Mouse (Mus musculus): ENCODE results near the gene Tmem59. TPM values are rescaled to one million over a fixed set of nuclear protein-coding genes. Genes with fewer than 3 reads are reported as not detected.

Gene Tmem59
- 473 and 483 TPM in 2 replicates for polyA plus RNA-seq (2015; fragmentation: Nextera tagmentation; extraction: Ambion mirVana)

- H3K9me3 ChIP-seq (ENCODE audit: control insufficient read depth, low read length) = no peaks in the 10 kb centered on the region
- no peaks in the 10 kb centered on the region for H3K27me3 ChIP-seq (ENCODE audit: control insufficient read depth, insufficient read depth, low read length)
- H3K4me2 ChIP-seq (replicated peaks; ENCODE audit: low read depth) = peak within 1 kb of the TSS; percentile 72
- H3K36me3 ChIP-seq (ENCODE audit: control insufficient read depth, insufficient read depth, low read length) = no peaks in the 10 kb centered on the region
- TF ChIP-seq CTCF (IDR thresholded peaks at IDR 0.05; ENCODE audit: low read depth) = peak; percentile 29; the same call in 1 of the 2 replicates
- no peak for TF ChIP-seq EP300 (optimal IDR thresholded peaks at IDR 0.05)
- H3K27ac ChIP-seq (replicated peaks) = peak within 1 kb of the TSS; percentile 98
- DNase-seq (ENCODE audit: low spot score) (peak; percentile 99), ATAC-seq (ENCODE audit: low FRiP score, low TSS enrichment) (peak; percentile 97)
- peak within 1 kb of the TSS; percentile 98 for H3K4me3 ChIP-seq (ENCODE audit: low read depth, low read length)
- WGBS = 0% methylated on average over 48 of the region's 49 CpGs
- H3K9ac ChIP-seq (ENCODE audit: low read length) = peak within 1 kb of the TSS; percentile 91
- peaks cover 5% of the 10 kb centered on the region; the same call in 1 of the 2 replicates for H3K4me1 ChIP-seq (replicated peaks; ENCODE audit: control insufficient read depth, insufficient read depth)
These were observed at the start of gene Tmem59 for GRCm38 (mm10) chr4:107178182-107178829. Gene Tmem59 (plus strand): TSS chr4:107178399.

- no peak overlapping the region for H3K4me3 ChIP-seq (ENCODE audit: low read depth, low read length)
- H3K27me3 ChIP-seq (ENCODE audit: control insufficient read depth, insufficient read depth, low read length) = no peaks in the 10 kb centered on the region
- no peaks in the 10 kb centered on the region for H3K36me3 ChIP-seq (ENCODE audit: control insufficient read depth, insufficient read depth, low read length)
- no peaks in the 10 kb centered on the region for H3K9me3 ChIP-seq (ENCODE audit: control insufficient read depth, low read length)
- no peak for TF ChIP-seq EP300 (optimal IDR thresholded peaks at IDR 0.05)
- TF ChIP-seq CTCF (IDR thresholded peaks at IDR 0.05; ENCODE audit: low read depth) = no peak
- no peak overlapping the region for H3K4me2 ChIP-seq (replicated peaks; ENCODE audit: low read depth)
- no peak overlapping the region for H3K9ac ChIP-seq (ENCODE audit: low read length)
- no peaks in the 10 kb centered on the region for H3K4me1 ChIP-seq (replicated peaks; ENCODE audit: control insufficient read depth, insufficient read depth)
- DNase-seq (ENCODE audit: low spot score) (no peak), ATAC-seq (ENCODE audit: low FRiP score, low TSS enrichment) (0 out of 2 replicates have a peak, but pooled peaks have one; percentile 27)
- 78% methylated on average over 8 of the region's 8 CpGs for WGBS
- H3K27ac ChIP-seq (replicated peaks) = no peak overlapping the region
These were observed 48.8 kb upstream of the Tmem59 start for GRCm38 (mm10) chr4:107129373-107129772.

- ATAC-seq (ENCODE audit: low FRiP score, low TSS enrichment) (no peak), DNase-seq (ENCODE audit: low spot score) (no peak)
- Histone ChIP-seq H3K4me3 (ENCODE audit: low read depth, low read length) (no peak overlapping the region), H3K27ac (replicated peaks) (no peak overlapping the region), H3K9ac (ENCODE audit: low read length) (no peak overlapping the region), H3K9me3 (ENCODE audit: control insufficient read depth, low read length) (no peaks in the 10 kb centered on the region), H3K36me3 (ENCODE audit: control insufficient read depth, insufficient read depth, low read length) (no peaks in the 10 kb centered on the region), H3K4me2 (replicated peaks; ENCODE audit: low read depth) (no peak overlapping the region), H3K4me1 (replicated peaks; ENCODE audit: control insufficient read depth, insufficient read depth) (no peaks in the 10 kb centered on the region), H3K27me3 (ENCODE audit: control insufficient read depth, insufficient read depth, low read length) (no peaks in the 10 kb centered on the region)
- WGBS = 32% methylated on average over 9 of the region's 9 CpGs
- no peak for TF ChIP-seq CTCF (IDR thresholded peaks at IDR 0.05; ENCODE audit: low read depth)
- no peak for TF ChIP-seq EP300 (optimal IDR thresholded peaks at IDR 0.05)
These were observed 47.7 kb upstream of the Tmem59 start for GRCm38 (mm10) chr4:107130534-107130933.

- Histone ChIP-seq H3K9me3 (ENCODE audit: control insufficient read depth, low read length) (no peaks in the 10 kb centered on the region), H3K36me3 (ENCODE audit: control insufficient read depth, insufficient read depth, low read length) (0 out of 2 replicates have a peak, but pooled peaks cover 6% of the 10 kb centered on the region), H3K27ac (replicated peaks) (no peak overlapping the region), H3K9ac (ENCODE audit: low read length) (no peak overlapping the region), H3K27me3 (ENCODE audit: control insufficient read depth, insufficient read depth, low read length) (no peaks in the 10 kb centered on the region), H3K4me3 (ENCODE audit: low read depth, low read length) (no peak overlapping the region), H3K4me2 (replicated peaks; ENCODE audit: low read depth) (no peak overlapping the region), H3K4me1 (replicated peaks; ENCODE audit: control insufficient read depth, insufficient read depth) (no peaks in the 10 kb centered on the region)
- DNase-seq (ENCODE audit: low spot score) = no peak
- TF ChIP-seq CTCF (IDR thresholded peaks at IDR 0.05; ENCODE audit: low read depth) = no peak
- TF ChIP-seq EP300 (optimal IDR thresholded peaks at IDR 0.05) = no peak
- 78% methylated on average over 3 of the region's 3 CpGs for WGBS
- ATAC-seq (ENCODE audit: low FRiP score, low TSS enrichment) = no peak
These were observed 43.3 kb upstream of the Tmem59 start for GRCm38 (mm10) chr4:107134891-107135290.

GRCm38 (mm10) chr4:107135663-107136062, 42.5 kb upstream of the Tmem59 start:
- no peak overlapping the region for H3K4me2 ChIP-seq (replicated peaks; ENCODE audit: low read depth)
- DNase-seq (ENCODE audit: low spot score) (no peak), ATAC-seq (ENCODE audit: low FRiP score, low TSS enrichment) (no peak)
- no peak overlapping the region for H3K4me3 ChIP-seq (ENCODE audit: low read depth, low read length)
- H3K4me1 ChIP-seq (replicated peaks; ENCODE audit: control insufficient read depth, insufficient read depth) = no peaks in the 10 kb centered on the region; the same call in 1 of the 2 replicates
- H3K9ac ChIP-seq (ENCODE audit: low read length) = no peak overlapping the region
- no peaks in the 10 kb centered on the region for H3K27me3 ChIP-seq (ENCODE audit: control insufficient read depth, insufficient read depth, low read length)
- no peak overlapping the region for H3K27ac ChIP-seq (replicated peaks)
- no peaks in the 10 kb centered on the region for H3K9me3 ChIP-seq (ENCODE audit: control insufficient read depth, low read length)
- TF ChIP-seq CTCF (IDR thresholded peaks at IDR 0.05; ENCODE audit: low read depth) = no peak
- no peak for TF ChIP-seq EP300 (optimal IDR thresholded peaks at IDR 0.05)
- 0 out of 2 replicates have a peak, but pooled peaks cover 6% of the 10 kb centered on the region for H3K36me3 ChIP-seq (ENCODE audit: control insufficient read depth, insufficient read depth, low read length)
- 63% methylated on average over 5 of the region's 5 CpGs for WGBS

- Histone ChIP-seq H3K4me3 (ENCODE audit: low read depth, low read length) (no peak overlapping the region), H3K27ac (replicated peaks) (no peak overlapping the region)
- ATAC-seq (ENCODE audit: low FRiP score, low TSS enrichment) = no peak
These were observed 41.7 kb upstream of the Tmem59 start for GRCm38 (mm10) chr4:107136531-107136930.

More at GRCm38 (mm10) chr4:107136531-107136930, 41.7 kb upstream of the Tmem59 start:
- WGBS = 66% methylated on average over 3 of the region's 3 CpGs
- no peaks in the 10 kb centered on the region; the same call in 1 of the 2 replicates for H3K4me1 ChIP-seq (replicated peaks; ENCODE audit: control insufficient read depth, insufficient read depth)
- H3K4me2 ChIP-seq (replicated peaks; ENCODE audit: low read depth) = no peak overlapping the region
- H3K27me3 ChIP-seq (ENCODE audit: control insufficient read depth, insufficient read depth, low read length) = no peaks in the 10 kb centered on the region
- 0 out of 2 replicates have a peak, but pooled peaks cover 6% of the 10 kb centered on the region for H3K36me3 ChIP-seq (ENCODE audit: control insufficient read depth, insufficient read depth, low read length)
- no peak for DNase-seq (ENCODE audit: low spot score)
- no peak for TF ChIP-seq EP300 (optimal IDR thresholded peaks at IDR 0.05)
- TF ChIP-seq CTCF (IDR thresholded peaks at IDR 0.05; ENCODE audit: low read depth) = no peak
- H3K9ac ChIP-seq (ENCODE audit: low read length) = no peak overlapping the region
- no peaks in the 10 kb centered on the region for H3K9me3 ChIP-seq (ENCODE audit: control insufficient read depth, low read length)
